Mouse (Mus musculus): Measurements from ENCODE around the gene Gm27029. TPM values are rescaled to one million over a fixed set of nuclear protein-coding genes. Genes with fewer than 3 reads are reported as not detected.
"Not testable (repeated sequence)": the region's sequence is repeated elsewhere in the genome, so short reads cannot be mapped to it uniquely, and the experiment has no call there.

Gene Gm27029
- total RNA-seq, 2 experiments from 2014 or later: 4.1 to 4.5 TPM

- peak; percentile 99 for DNase-seq (ENCODE audit: low spot score in 2 of 2)
These were observed 573 bp upstream of the Gm27029 start, which contains the start of the genes Rundc1 and Ptges3l for GRCm38 (mm10) chr11:101424925-101425813. Gene Rundc1 (plus strand): TSS chr11:101425085. Gene Ptges3l (minus strand): TSS chr11:101425333.

- no peak for DNase-seq (ENCODE audit: low spot score in 2 of 2)
These were observed 4.4 kb downstream of the Gm27029 start for GRCm38 (mm10) chr11:101420148-101420547.

GRCm38 (mm10) chr11:101419610-101420009 lies 5.0 kb downstream of the Gm27029 start:
- no peak for DNase-seq (ENCODE audit: low spot score in 2 of 2)

GRCm38 (mm10) chr11:101418991-101419390 lies 5.6 kb downstream of the Gm27029 start:
- DNase-seq (ENCODE audit: low spot score in 2 of 2): no peak

GRCm38 (mm10) chr11:101417101-101417855 lies 7.3 kb downstream of the Gm27029 start, which contains the start of gene Aarsd1:
Gene Aarsd1 (minus strand): TSS chr11:101417615.
- peak; percentile 93 for DNase-seq (ENCODE audit: low spot score in 2 of 2)

- DNase-seq (ENCODE audit: low spot score in 2 of 2): no peak
These were observed 8.0 kb downstream of the Gm27029 start for GRCm38 (mm10) chr11:101416433-101417100.

- DNase-seq (ENCODE audit: low spot score in 2 of 2): no peak
These were observed 9.3 kb downstream of the Gm27029 start for GRCm38 (mm10) chr11:101415306-101415705.

- peak; percentile 87 for DNase-seq (ENCODE audit: low spot score in 2 of 2)
These were observed 29.5 kb downstream of the Gm27029 start for GRCm38 (mm10) chr11:101395110-101395509.

GRCm38 (mm10) chr11:101381817-101382216 lies 42.8 kb downstream of the Gm27029 start:
- DNase-seq (ENCODE audit: low spot score in 2 of 2): no peak

- no peak for DNase-seq (ENCODE audit: low spot score in 2 of 2)
These were observed 45.7 kb downstream of the Gm27029 start for GRCm38 (mm10) chr11:101378926-101379325.

- DNase-seq (ENCODE audit: low spot score in 2 of 2): not testable (repeated sequence)
These were observed 46.4 kb downstream of the Gm27029 start for GRCm38 (mm10) chr11:101378196-101378595.

- no peak for DNase-seq (ENCODE audit: low spot score in 2 of 2)
These were observed 50.1 kb downstream of the Gm27029 start for GRCm38 (mm10) chr11:101374421-101374938.

GRCm38 (mm10) chr11:101370141-101370540 lies 54.5 kb downstream of the Gm27029 start:
- DNase-seq (ENCODE audit: low spot score in 2 of 2): no peak

GRCm38 (mm10) chr11:101367326-101367935 lies 57.2 kb downstream of the Gm27029 start, which contains the start of gene G6pc:
Gene G6pc (plus strand): TSS chr11:101367561.
- DNase-seq (ENCODE audit: low spot score in 2 of 2): no peak

GRCm38 (mm10) chr11:101364531-101364931 lies 60.1 kb downstream of the Gm27029 start:
- no peak for DNase-seq (ENCODE audit: low spot score in 2 of 2)

GRCm38 (mm10) chr11:101360651-101361113 lies 63.9 kb downstream of the Gm27029 start:
- no peak for DNase-seq (ENCODE audit: low spot score in 2 of 2)

GRCm38 (mm10) chr11:101359776-101360175 lies 64.8 kb downstream of the Gm27029 start:
- DNase-seq (ENCODE audit: low spot score in 2 of 2): no peak

GRCm38 (mm10) chr11:101357505-101358182 lies 67.0 kb downstream of the Gm27029 start:
- no peak for DNase-seq (ENCODE audit: low spot score in 2 of 2)
